Mouse (Mus musculus) hindbrain, embryonic 15.5 days (tissue): ENCODE measurements around the gene Igf1r. TPM values are rescaled to one million over a fixed set of nuclear protein-coding genes. Genes with fewer than 3 reads are reported as not detected.

Experiments
- ATAC-seq: fragments of 200-750 bp; cut with Nextera tagmentation; 2 replicates; pipeline ENCODE4 v1.8.0; 2017; ENCODE audit warnings: low read depth, moderate number of reproducible peaks, moderate TSS enrichment; ENCODE audit not compliant: low FRiP score
- H3K27ac ChIP-seq: fragments of 300-500 bp; sonication (generic); replicated peaks from 2 replicates; pipeline ENCODE4 v1.5.1; 2015; ENCODE audit warnings: mild to moderate bottlenecking, inconsistent platforms
- H3K27me3 ChIP-seq: fragments of 300-500 bp; sonication (generic); 2 replicates; pipeline ENCODE4 v1.6.1; 2015; ENCODE audit warnings: control low read depth, inconsistent platforms
- H3K36me3 ChIP-seq: fragments of 300-500 bp; sonication (generic); 2 replicates; pipeline ENCODE4 v1.6.1; 2015; ENCODE audit warnings: control low read depth, inconsistent platforms
- H3K4me1 ChIP-seq: fragments of 300-500 bp; sonication (generic); replicated peaks from 2 replicates; pipeline ENCODE4 v1.6.1; 2015; ENCODE audit warnings: control low read depth, inconsistent platforms
- H3K4me2 ChIP-seq: fragments of 300-500 bp; sonication (generic); 2 replicates; pipeline ENCODE4 v1.6.1; 2015; ENCODE audit warnings: moderate library complexity, mild to moderate bottlenecking, inconsistent platforms
- H3K4me3 ChIP-seq: fragments of 300-500 bp; sonication (generic); 2 replicates; pipeline ENCODE4 v1.5.1; 2015; ENCODE audit warnings: mild to moderate bottlenecking, inconsistent platforms
- H3K9ac ChIP-seq: fragments of 300-500 bp; sonication (generic); 2 replicates; pipeline ENCODE4 v1.6.1; 2015; ENCODE audit warnings: inconsistent platforms
- H3K9me3 ChIP-seq: fragments of 300-500 bp; sonication (generic); 2 replicates; pipeline ENCODE4 v1.6.1; 2016; ENCODE audit warnings: control low read depth, inconsistent platforms
- WGBS: fragments of 180-500 bp; shearing (Covaris S2); methylation state at CpG from one replicate; pipeline ENCODE4 v1.1.7; 2015; 5-methylcytosine and 5-hydroxymethylcytosine counted together
- polyA plus RNA-seq: library from polyadenylated mRNA; unstranded; fragments of >200 nt; fragmentation: Nextera tagmentation; extraction: Ambion mirVana; gene quantifications from 2 replicates; pipeline ENCODE4 v1.2.1, GENCODE M21; 2015

The Igf1r gene
- polyA plus RNA-seq, 1 experiment from 2014 or later = 22.8 TPM

DNA sequence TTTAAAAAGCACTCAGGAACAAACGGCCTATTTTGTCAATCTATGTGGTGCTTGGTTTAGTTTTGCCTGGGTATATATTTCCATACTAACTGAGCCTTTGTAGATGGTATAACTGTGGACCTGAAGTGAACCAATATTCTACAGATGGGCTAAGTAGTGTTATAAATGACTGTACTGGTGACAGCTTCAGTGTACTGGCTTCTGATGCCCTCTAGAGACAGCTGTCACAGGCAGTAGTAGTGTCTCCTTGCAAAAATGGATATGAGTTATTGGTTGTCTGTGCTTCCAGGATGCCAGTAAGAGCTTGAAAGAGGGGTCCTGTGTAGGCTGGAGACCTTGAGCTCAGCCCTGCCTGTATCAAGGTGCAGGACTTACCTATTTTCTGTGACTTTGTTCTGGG lies 227.0 kb downstream of the Igf1r start:
- H3K27me3 ChIP-seq = no peaks in the 10 kb centered on the region
- no peaks in the 10 kb centered on the region for H3K9me3 ChIP-seq
- H3K9ac ChIP-seq = no peak overlapping the region
- no peak overlapping the region for H3K27ac ChIP-seq
- WGBS = 94% methylated on average over 1 of the region's 1 CpGs
- ATAC-seq = no peak
- peaks cover 13% of the 10 kb centered on the region for H3K36me3 ChIP-seq
- H3K4me3 ChIP-seq = no peak overlapping the region
- H3K4me1 ChIP-seq = no peaks in the 10 kb centered on the region; the same call in 1 of the 2 replicates
- H3K4me2 ChIP-seq = no peak overlapping the region

DNA sequence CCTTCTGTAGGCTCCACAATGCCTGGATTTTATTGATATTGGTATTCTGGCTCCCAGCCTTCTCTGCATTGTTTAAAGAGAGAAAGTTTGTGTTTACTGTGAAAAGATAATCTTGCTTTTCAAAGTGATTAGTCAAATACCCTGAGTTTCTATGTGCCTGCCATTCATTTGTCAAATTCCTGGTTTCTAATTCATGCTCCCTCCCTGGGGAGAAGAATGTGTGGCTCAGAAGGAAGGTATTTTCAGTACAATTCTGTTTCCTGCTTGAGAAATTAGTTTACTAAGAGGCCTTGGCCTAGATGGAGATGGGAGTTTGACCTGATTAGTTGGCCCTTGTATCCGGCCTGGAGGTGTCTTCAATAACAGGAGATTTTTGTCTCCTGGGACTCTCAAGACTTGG lies 228.5 kb downstream of the Igf1r start:
- H3K9me3 ChIP-seq = no peaks in the 10 kb centered on the region
- 84% methylated on average over 1 of the region's 1 CpGs for WGBS
- no peak overlapping the region for H3K27ac ChIP-seq
- ATAC-seq = no peak
- H3K4me1 ChIP-seq = no peaks in the 10 kb centered on the region; the same call in 1 of the 2 replicates
- peaks cover 23% of the 10 kb centered on the region for H3K36me3 ChIP-seq
- no peak overlapping the region for H3K4me2 ChIP-seq
- H3K27me3 ChIP-seq = no peaks in the 10 kb centered on the region
- H3K9ac ChIP-seq = no peak overlapping the region
- no peak overlapping the region for H3K4me3 ChIP-seq

DNA sequence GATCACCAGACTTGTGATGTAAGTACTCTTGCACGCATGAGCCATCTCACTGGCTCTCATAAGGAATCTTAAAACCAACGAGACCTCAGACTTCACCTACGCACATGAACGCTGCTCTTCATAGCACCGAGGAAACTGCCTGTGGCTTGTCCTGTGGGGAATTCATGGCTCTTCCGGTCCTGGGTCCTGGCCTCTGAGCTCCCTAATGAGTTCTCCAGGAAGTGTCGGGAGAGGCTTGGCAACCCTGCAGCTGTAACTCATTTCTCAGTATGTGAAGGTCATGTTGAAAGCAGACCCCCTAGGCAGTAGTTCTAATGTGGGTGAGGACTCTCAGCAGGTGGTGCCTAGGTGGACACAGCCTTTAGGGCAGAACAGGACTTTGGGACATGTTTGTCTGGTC lies 229.4 kb downstream of the Igf1r start:
- WGBS = 79% methylated on average over 7 of the region's 7 CpGs
- H3K27me3 ChIP-seq = no peaks in the 10 kb centered on the region
- H3K4me1 ChIP-seq = no peaks in the 10 kb centered on the region; the same call in 1 of the 2 replicates
- no peak overlapping the region for H3K27ac ChIP-seq
- H3K9ac ChIP-seq = no peak overlapping the region
- ATAC-seq = no peak
- H3K4me3 ChIP-seq = no peak overlapping the region
- no peaks in the 10 kb centered on the region for H3K9me3 ChIP-seq
- H3K4me2 ChIP-seq = no peak overlapping the region
- H3K36me3 ChIP-seq = peaks cover 27% of the 10 kb centered on the region

DNA sequence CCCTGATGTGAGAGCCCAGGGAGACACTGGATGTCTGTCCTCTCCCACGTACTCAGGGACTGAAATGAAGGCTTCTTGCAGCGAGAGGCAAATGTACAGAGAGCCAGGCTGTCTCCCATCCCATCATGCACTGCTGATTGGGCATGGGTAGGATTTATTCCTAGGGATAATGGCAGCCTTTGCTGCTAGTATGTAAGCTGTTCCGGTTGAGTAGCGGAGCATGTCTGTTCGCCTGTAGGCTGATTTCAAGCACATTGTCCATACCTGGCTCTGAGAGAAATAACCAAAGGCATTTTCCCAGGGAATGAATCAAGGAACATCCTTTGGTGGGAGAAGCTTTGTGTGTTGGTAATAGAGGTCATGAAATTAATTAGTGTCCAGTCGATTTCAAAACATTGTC lies 230.1 kb downstream of the Igf1r start:
- no peak overlapping the region for H3K4me3 ChIP-seq
- H3K4me2 ChIP-seq = no peak overlapping the region
- 62% methylated on average over 6 of the region's 6 CpGs for WGBS
- H3K9ac ChIP-seq = no peak overlapping the region
- no peaks in the 10 kb centered on the region for H3K9me3 ChIP-seq
- ATAC-seq = no peak
- H3K4me1 ChIP-seq = no peaks in the 10 kb centered on the region; the same call in 1 of the 2 replicates
- peak overlapping the region; percentile 17; the same call in 1 of the 2 replicates for H3K27ac ChIP-seq
- peaks cover 29% of the 10 kb centered on the region for H3K36me3 ChIP-seq
- H3K27me3 ChIP-seq = no peaks in the 10 kb centered on the region

DNA sequence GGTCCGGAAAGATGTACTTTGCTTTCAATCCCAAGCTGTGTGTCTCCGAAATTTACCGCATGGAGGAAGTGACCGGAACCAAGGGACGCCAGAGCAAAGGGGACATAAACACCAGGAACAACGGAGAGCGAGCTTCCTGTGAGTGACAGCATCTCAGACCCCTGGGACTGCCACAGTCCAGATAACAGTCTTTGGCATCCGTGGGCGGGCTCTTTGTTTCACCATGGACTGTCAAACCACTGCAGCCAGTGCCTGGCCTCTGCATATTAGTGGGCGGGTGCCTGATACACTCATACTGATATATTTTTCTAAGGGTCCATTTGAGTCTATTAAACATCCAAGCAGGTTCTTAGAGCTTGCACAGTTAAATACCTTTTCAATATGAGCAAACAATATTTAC lies 230.8 kb downstream of the Igf1r start:
- 76% methylated on average over 10 of the region's 10 CpGs for WGBS
- no peak overlapping the region for H3K4me3 ChIP-seq
- no peak overlapping the region for H3K27ac ChIP-seq

DNA sequence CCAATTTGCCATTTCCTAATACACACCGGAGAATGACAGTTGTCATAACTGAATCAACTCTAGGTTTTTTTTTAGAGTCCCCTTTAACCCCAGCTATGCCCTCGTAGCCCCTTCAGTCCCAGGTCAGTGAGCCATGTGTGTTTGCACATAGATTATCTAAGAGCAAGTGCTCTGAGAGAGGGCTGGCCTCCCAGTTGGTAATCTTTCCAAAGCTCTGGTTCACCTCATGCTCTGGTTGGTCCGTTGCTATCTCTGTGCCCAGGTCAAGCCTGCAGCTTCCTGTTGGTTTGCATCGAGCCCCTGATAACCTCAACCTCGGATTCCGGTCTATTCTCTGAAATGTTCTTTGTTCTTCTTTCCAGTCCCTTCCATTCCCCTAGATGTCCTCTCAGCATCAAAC lies 236.6 kb downstream of the Igf1r start:
- Histone ChIP-seq H3K9me3 (no peaks in the 10 kb centered on the region), H3K4me1 (no peaks in the 10 kb centered on the region), H3K36me3 (peaks cover 63% of the 10 kb centered on the region), H3K4me2 (no peak overlapping the region), H3K27me3 (no peaks in the 10 kb centered on the region), H3K9ac (no peak overlapping the region), H3K27ac (no peak overlapping the region), H3K4me3 (no peak overlapping the region)
- no peak for ATAC-seq
- 87% methylated on average over 6 of the region's 6 CpGs for WGBS

More for the DNA sequence above, 230.8 kb downstream of the Igf1r start:
- ATAC-seq = no peak
- Histone ChIP-seq H3K9me3 (no peaks in the 10 kb centered on the region), H3K36me3 (peaks cover 32% of the 10 kb centered on the region), H3K27me3 (no peaks in the 10 kb centered on the region), H3K4me2 (no peak overlapping the region), H3K9ac (no peak overlapping the region), H3K4me1 (no peaks in the 10 kb centered on the region; the same call in 1 of the 2 replicates)

DNA sequence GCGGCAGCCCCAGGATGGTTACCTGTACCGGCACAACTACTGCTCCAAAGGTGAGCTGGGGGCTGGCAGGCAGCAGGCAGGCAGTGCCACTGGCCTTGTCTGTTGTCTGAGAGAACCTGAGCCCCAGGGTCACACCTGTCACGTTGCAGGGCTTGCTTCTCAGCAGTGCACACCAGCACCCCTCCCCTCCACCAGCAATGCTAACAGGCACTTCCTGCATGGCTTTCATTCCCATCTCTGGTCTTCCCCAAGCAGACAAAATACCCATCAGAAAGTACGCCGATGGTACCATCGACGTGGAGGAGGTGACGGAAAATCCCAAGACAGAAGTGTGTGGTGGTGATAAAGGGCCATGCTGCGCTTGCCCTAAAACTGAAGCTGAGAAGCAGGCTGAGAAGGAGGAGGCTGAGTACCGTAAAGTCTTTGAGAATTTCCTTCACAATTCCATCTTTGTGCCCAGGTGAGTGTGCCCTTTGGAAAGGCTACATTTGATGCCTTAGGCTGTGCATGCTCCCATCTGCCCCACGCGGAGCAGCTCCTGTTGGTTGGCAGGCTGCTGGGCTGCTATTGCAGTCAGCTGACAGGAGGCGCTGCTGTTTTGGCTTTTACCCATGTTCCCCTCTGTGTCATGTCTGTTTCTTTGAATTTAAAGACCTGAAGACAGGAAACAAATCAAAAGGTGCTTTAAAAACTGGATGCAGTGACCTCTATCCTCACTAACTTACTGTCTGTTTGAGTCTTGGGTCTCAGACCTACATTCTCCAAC lies 237.2 kb downstream of the Igf1r start:
- H3K27me3 ChIP-seq = no peaks in the 10 kb centered on the region
- 97% methylated on average over 13 of the region's 13 CpGs for WGBS
- no peaks in the 10 kb centered on the region for H3K9me3 ChIP-seq
- H3K4me3 ChIP-seq = no peak overlapping the region
- ATAC-seq = no peak
- H3K27ac ChIP-seq = no peak overlapping the region
- H3K36me3 ChIP-seq = peaks cover 60% of the 10 kb centered on the region
- no peak overlapping the region for H3K9ac ChIP-seq
- no peaks in the 10 kb centered on the region for H3K4me1 ChIP-seq
- no peak overlapping the region for H3K4me2 ChIP-seq

DNA sequence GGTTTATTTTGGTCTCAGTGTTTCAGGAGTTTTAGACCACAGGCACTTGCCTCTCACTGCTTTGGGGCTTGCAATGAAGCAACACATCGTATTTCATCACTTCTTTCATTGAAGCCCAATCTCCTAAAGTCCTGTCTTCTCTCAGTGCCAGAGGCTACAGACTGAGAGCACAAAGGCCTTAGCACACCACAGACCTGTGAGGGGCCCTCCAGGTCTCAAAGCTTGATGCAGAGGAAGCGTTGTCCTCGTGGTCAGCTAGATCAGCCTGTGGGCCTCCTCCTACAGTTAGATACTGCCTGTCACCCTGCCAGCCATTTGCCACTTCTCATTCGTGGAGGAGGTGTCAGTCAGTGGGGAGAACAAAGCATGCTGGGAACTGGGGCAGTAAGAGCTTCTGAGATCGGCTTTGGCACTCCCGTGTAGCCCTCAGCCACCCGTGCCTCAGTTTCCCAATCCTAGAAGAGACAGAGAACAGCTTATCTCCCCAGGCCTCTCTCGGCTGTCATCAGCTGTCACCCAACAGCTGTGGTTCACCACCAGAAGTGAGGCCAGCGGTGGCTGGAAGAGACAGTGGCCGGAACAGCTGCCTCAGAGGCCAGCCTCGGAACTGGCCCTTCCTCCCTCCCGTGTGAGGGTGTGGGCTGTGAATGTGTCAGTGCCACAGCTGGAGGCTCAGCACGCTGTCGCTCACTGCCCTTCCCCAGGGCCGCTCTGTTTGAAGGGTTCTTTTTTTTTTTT lies 241.5 kb downstream of the Igf1r start:
- ATAC-seq = no peak
- no peak overlapping the region for H3K27ac ChIP-seq
- 92% methylated on average over 15 of the region's 15 CpGs for WGBS
- H3K27me3 ChIP-seq = no peaks in the 10 kb centered on the region
- no peak overlapping the region for H3K4me3 ChIP-seq
- no peak overlapping the region for H3K9ac ChIP-seq
- H3K9me3 ChIP-seq = no peaks in the 10 kb centered on the region
- H3K4me1 ChIP-seq = no peaks in the 10 kb centered on the region
- no peak overlapping the region for H3K4me2 ChIP-seq
- peaks cover 55% of the 10 kb centered on the region for H3K36me3 ChIP-seq

DNA sequence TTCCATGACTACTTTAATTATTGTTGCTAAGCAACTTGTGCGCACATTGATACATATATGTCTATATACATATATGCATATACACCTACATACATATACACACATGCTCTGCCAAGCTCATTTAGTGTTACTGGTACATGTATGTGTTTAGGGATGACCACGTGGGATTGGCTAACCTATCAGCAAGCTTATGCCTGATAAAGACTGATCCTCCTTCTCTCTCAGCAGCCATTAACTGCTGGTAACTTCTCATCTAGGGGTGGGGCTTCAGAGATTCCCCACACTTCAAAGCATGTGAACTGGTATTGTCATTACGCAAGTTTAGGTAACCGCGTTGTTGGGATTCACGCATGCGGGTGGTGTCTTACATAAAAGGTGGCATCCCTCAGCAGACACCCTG lies 247.0 kb downstream of the Igf1r start:
- Histone ChIP-seq H3K4me3 (no peak overlapping the region), H3K4me2 (no peak overlapping the region), H3K27me3 (no peaks in the 10 kb centered on the region), H3K27ac (no peak overlapping the region), H3K4me1 (no peaks in the 10 kb centered on the region), H3K9me3 (no peaks in the 10 kb centered on the region), H3K36me3 (peaks cover 24% of the 10 kb centered on the region), H3K9ac (no peak overlapping the region)
- no peak for ATAC-seq
- 96% methylated on average over 7 of the region's 7 CpGs for WGBS

DNA sequence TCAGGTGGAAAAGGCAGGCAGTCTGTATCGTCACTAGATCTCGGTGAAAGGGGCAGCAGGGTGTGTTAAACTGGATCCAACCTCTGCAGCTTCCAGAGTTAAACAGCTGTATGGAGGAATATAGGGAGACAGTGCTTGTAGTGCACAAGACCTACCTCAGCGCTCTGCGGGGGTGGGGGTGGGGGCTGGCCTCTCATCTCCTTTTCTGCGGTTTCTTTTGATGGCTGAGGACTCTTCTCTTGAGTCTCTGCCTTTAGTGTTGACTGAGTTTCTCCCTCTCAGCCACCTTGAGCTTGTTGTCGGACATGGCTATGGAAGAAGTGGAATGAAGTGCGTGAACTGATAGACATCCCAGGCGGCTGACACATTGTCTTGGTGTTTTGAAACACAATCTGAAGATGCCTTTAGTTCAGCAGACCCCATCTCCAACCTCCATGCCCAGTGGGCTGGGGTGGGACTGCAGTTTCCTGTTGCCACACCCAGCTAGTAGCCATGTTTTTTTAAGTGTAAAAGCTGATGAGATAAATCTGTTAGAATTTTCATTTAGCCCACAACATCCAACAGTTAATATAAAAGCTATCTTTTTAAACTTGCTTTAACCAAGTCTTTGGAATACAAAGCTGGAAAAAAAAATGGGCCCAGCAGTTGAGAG lies 253.3 kb downstream of the Igf1r start:
- no peaks in the 10 kb centered on the region for H3K27me3 ChIP-seq
- 96% methylated on average over 8 of the region's 8 CpGs for WGBS
- H3K9me3 ChIP-seq = no peaks in the 10 kb centered on the region
- H3K4me3 ChIP-seq = no peak overlapping the region
- H3K36me3 ChIP-seq = peaks cover 48% of the 10 kb centered on the region
- no peaks in the 10 kb centered on the region for H3K4me1 ChIP-seq
- H3K4me2 ChIP-seq = no peak overlapping the region
- H3K9ac ChIP-seq = no peak overlapping the region
- no peak overlapping the region for H3K27ac ChIP-seq
- ATAC-seq = no peak

DNA sequence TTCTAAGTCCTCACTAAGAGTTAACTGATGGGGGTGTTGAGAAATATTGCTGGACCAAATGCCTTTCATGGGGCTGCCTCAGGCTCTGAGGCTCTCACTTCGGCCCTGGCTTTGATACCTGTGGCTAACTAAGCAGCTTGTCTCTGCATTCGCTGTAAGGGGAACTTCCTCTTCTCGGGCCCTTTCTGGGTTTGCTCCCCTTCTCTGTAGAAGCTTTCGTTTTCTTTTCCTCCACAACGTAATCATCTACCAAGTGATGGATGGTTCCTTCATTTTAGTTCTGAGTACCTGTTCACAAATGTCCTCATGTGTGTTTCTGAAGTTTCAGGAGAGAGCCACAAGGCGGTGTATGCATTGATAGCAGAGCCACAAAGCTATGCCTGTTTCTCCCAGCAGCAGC lies 256.4 kb downstream of the Igf1r start:
- no peak for ATAC-seq
- WGBS = 96% methylated on average over 6 of the region's 6 CpGs
- H3K4me3 ChIP-seq = no peak overlapping the region

DNA sequence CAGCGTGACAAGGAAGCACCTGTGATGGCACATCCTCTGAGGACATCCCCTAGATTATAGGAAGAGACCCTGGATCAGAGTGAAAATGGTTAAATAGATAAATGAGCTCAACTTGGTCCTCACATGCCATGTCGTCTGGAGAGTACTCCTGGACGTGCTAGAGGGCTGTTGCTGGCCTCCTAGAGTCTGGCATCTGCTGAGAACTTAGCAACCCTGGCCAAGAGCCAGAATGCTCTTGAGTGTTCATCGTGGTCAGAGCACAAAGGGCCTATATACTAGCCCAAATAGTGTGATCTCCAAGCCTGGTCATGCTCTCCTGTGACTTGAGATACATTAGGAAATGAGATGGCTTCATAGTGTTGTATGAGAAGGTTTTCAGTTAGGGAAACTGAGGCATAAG lies 257.8 kb downstream of the Igf1r start:
- H3K4me2 ChIP-seq = no peak overlapping the region
- H3K9me3 ChIP-seq = no peaks in the 10 kb centered on the region
- H3K4me1 ChIP-seq = no peaks in the 10 kb centered on the region
- peaks cover 53% of the 10 kb centered on the region for H3K36me3 ChIP-seq
- 71% methylated on average over 4 of the region's 4 CpGs for WGBS
- H3K4me3 ChIP-seq = no peak overlapping the region
- no peak for ATAC-seq
- no peak overlapping the region for H3K27ac ChIP-seq
- H3K27me3 ChIP-seq = no peaks in the 10 kb centered on the region
- H3K9ac ChIP-seq = no peak overlapping the region

More for the DNA sequence above, 256.4 kb downstream of the Igf1r start:
- Histone ChIP-seq H3K27me3 (no peaks in the 10 kb centered on the region), H3K9ac (no peak overlapping the region), H3K27ac (no peak overlapping the region), H3K4me1 (no peaks in the 10 kb centered on the region), H3K36me3 (peaks cover 45% of the 10 kb centered on the region), H3K9me3 (no peaks in the 10 kb centered on the region), H3K4me2 (no peak overlapping the region)
